Mouse (Mus musculus) G1E (cell line): ENCODE measurements around the gene Tex36. TPM values are rescaled to one million over a fixed set of nuclear protein-coding genes. Genes with fewer than 3 reads are reported as not detected.
A peak's percentile ranks its signal among the peaks of the same experiment; 100 is the strongest.

ENCODE experiments used
- ATAC-seq: 2 replicates; pipeline ENCODE4 v1.8.0; 2016; ENCODE audit warnings: mild to moderate bottlenecking; ENCODE audit not compliant: insufficient number of reproducible peaks, poor library complexity, low FRiP score, severe bottlenecking; ENCODE audit errors: extremely low read depth
- DNase-seq: peaks from one replicate; pipeline ENCODE4 v3.0.0; 2012; ENCODE audit warnings: low spot score
- H3K27me3 ChIP-seq: 2 replicates; pipeline ENCODE4 v1.6.1; 2012; ENCODE audit warnings: mild to moderate bottlenecking, low read length, inconsistent platforms; ENCODE audit not compliant: insufficient read depth
- H3K36me3 ChIP-seq: replicated peaks from 2 replicates; pipeline ENCODE3; 2012; ENCODE audit warnings: mild to moderate bottlenecking, inconsistent platforms
- H3K4me1 ChIP-seq: 2 replicates; pipeline ENCODE4 v1.6.1; 2012; ENCODE audit warnings: low read depth, low read length, inconsistent platforms, mixed read lengths; ENCODE audit not compliant: insufficient read depth
- H3K4me3 ChIP-seq: 2 replicates; pipeline ENCODE4 v1.5.1; 2012; ENCODE audit warnings: low read depth, mild to moderate bottlenecking, inconsistent platforms, low read length, moderate library complexity, mixed read lengths
- H3K9me3 ChIP-seq: replicated peaks from 2 replicates; pipeline ENCODE4 v1.6.1; 2012; ENCODE audit warnings: inconsistent platforms
- CTCF ChIP-seq: IDR thresholded peaks from 2 replicates; pipeline ENCODE4 v1.5.1; 2012; ENCODE audit warnings: low read depth, low read length, inconsistent platforms, mixed read lengths
- GATA1 ChIP-seq: IDR thresholded peaks from 2 replicates; pipeline ENCODE4 v1.6.1; 2012; ENCODE audit warnings: borderline replicate concordance, low read length, inconsistent platforms, mixed read lengths
- GATA2 ChIP-seq: IDR thresholded peaks from 2 replicates; pipeline ENCODE4 v1.6.1; 2012; ENCODE audit warnings: low read depth, low read length, inconsistent platforms, borderline replicate concordance
- POLR2AphosphoS5 ChIP-seq: IDR thresholded peaks from 2 replicates; pipeline ENCODE4 v1.6.1; 2012; ENCODE audit warnings: low read depth, low read length, inconsistent platforms; ENCODE audit not compliant: insufficient replicate concordance
- TAL1 ChIP-seq: conservative IDR thresholded peaks from 2 replicates; pipeline ENCODE4 v1.6.1; 2012; ENCODE audit warnings: low read depth, low read length, inconsistent platforms, mixed read lengths
- polyA plus RNA-seq: library from polyadenylated mRNA; stranded (reverse); fragments of >175 nt; gene quantifications from 2 replicates; pipeline ENCODE4 v1.2.3, GENCODE M21; 2012
- total RNA-seq, 2 experiments: library from RNA; stranded (forward) in 1 of 2; stranded (reverse) in 1 of 2; fragments of 200-1000 nt in 1 of 2; fragments of >200 nt in 1 of 2; fragmentation: Nextera tagmentation in 1 of 2; gene quantifications; 2 replicates each; pipeline ENCODE4 v1.2.3; 2014 to 2017

The Tex36 gene
- total RNA-seq (2014; fragmentation: Nextera tagmentation) (not detected in 2 replicates), total RNA-seq (2017) (not detected in 2 replicates), polyA plus RNA-seq (not detected in 2 replicates)

- H3K4me3 ChIP-seq = no peak within 1 kb of the TSS
- DNase-seq (no peak), ATAC-seq (no peak)
- H3K36me3 ChIP-seq = no peaks in the 10 kb centered on the region
- H3K9me3 ChIP-seq = no peaks in the 10 kb centered on the region
- TF ChIP-seq TAL1 = no peak
- TF ChIP-seq GATA2 = no peak
- TF ChIP-seq CTCF = no peak
- no peak for TF ChIP-seq GATA1
- TF ChIP-seq POLR2AphosphoS5 = no peak
- no peaks in the 10 kb centered on the region for H3K4me1 ChIP-seq
- H3K27me3 ChIP-seq = no peaks in the 10 kb centered on the region
Observed at GRCm38 (mm10) chr7:133602058-133602457, at the start of gene Tex36. Gene Tex36 (minus strand): TSS chr7:133602158.

GRCm38 (mm10) chr7:133645716-133646115 is 43.8 kb upstream of the Tex36 start:
- Histone ChIP-seq H3K27me3 (no peaks in the 10 kb centered on the region), H3K36me3 (peaks cover 98% of the 10 kb centered on the region), H3K9me3 (no peaks in the 10 kb centered on the region), H3K4me1 (peaks cover 4% of the 10 kb centered on the region), H3K4me3 (no peak overlapping the region)
- TF ChIP-seq GATA1 (no peak), CTCF (no peak), POLR2AphosphoS5 (no peak), TAL1 (no peak)
- DNase-seq (no peak), ATAC-seq (no peak; the same call in 1 of the 2 replicates)

- Histone ChIP-seq H3K27me3 (no peaks in the 10 kb centered on the region), H3K9me3 (no peaks in the 10 kb centered on the region), H3K36me3 (peaks cover 46% of the 10 kb centered on the region), H3K4me3 (peak overlapping the region; percentile 94; the same call in 1 of the 2 replicates), H3K4me1 (peaks cover 19% of the 10 kb centered on the region)
- no peak for ATAC-seq
- TF ChIP-seq GATA2 (no peak), POLR2AphosphoS5 (no peak), CTCF (no peak), GATA1 (no peak), TAL1 (no peak)
- DNase-seq = no peak
Observed at GRCm38 (mm10) chr7:133638821-133639220, 36.9 kb upstream of the Tex36 start.

GRCm38 (mm10) chr7:133638306-133638705 is 36.3 kb upstream of the Tex36 start:
- DNase-seq = no peak
- TF ChIP-seq TAL1 (no peak), GATA1 (no peak), CTCF (no peak), POLR2AphosphoS5 (no peak), GATA2 (no peak)
- no peaks in the 10 kb centered on the region for H3K27me3 ChIP-seq

DNA sequence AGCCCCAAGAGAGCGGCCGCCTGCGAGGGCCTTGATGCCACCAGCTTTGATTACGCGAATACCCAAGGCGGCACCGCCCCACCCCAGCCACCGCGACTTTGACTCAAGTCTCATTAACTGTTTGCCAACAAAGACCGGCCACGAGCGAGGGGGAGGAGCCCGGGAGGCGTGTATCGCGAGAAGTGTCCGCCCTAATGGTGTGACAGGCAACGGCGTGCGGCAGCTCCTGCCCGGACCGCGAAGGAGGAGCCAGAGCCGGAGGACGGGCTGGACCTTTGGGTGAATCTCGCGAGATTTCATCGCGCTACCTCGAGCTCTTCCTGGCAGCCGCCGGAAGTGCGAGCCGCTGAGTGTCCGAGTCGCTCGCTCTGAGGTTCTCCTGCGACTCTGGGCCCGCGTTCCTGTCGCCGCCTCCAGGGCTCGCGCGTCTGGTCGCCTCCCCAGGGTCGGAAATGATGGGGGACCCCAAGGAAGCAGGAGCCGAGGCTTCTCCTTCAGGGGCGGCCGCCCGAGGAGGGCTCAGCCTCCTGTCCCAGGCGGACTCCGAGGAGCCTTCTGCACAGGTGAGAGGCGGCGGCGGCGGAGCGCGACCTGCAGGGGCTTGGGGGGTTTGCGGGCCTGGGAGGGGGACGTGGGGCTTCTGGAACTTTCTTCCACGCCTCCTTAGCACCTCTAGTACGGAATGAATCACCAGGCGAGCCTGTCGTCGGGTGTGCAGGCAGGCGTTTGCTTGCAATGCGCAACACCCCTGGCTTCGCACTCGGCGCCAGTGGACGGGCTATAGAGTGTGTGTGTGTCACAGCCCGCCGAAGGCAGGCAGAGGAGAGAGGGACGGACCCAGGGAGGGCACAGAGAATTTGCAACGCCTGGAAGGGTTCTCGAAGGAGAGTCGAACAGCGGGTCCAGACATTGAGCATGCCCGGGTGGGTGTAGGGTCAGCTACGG is 35.7 kb upstream of the Tex36 start, which contains the start of gene Edrf1:
Gene Edrf1, plus strand, starts transcription at position 183 of the 945 bp plus-strand sequence.
- Histone ChIP-seq H3K9me3 (no peaks in the 10 kb centered on the region), H3K27me3 (peaks cover 2% of the 10 kb centered on the region; the same call in 1 of the 2 replicates), H3K36me3 (peaks cover 34% of the 10 kb centered on the region), H3K4me1 (peaks cover 19% of the 10 kb centered on the region), H3K4me3 (peak within 1 kb of the TSS; percentile 94)
- DNase-seq = peak; percentile 93
- ATAC-seq = peak; percentile 98
- TF ChIP-seq GATA2 (no peak), POLR2AphosphoS5 (no peak), GATA1 (no peak), CTCF (no peak), TAL1 (no peak)

More at GRCm38 (mm10) chr7:133638306-133638705, 36.3 kb upstream of the Tex36 start:
- peaks cover 40% of the 10 kb centered on the region for H3K36me3 ChIP-seq
- no peak for ATAC-seq
- no peaks in the 10 kb centered on the region for H3K9me3 ChIP-seq
- peaks cover 19% of the 10 kb centered on the region for H3K4me1 ChIP-seq
- H3K4me3 ChIP-seq = peak overlapping the region; percentile 94
